Mouse (Mus musculus) CH12.LX (cell line): ENCODE measurements around the gene Pdcl2.

Experiments
- CHD2 ChIP-seq: IDR thresholded peaks from 2 replicates; pipeline ENCODE4 v1.6.1; 2011; ENCODE audit warnings: low read length, improper control_type of control experiment
- CTCF ChIP-seq, 2 experiments: IDR thresholded peaks in 1 of 2; conservative IDR thresholded peaks in 1 of 2; 2 replicates each; pipeline ENCODE4 v1.5.1; 2011 to 2012; ENCODE audit warnings: low read depth in 2 of 2, low read length in 2 of 2, improper control_type of control experiment in 1 of 2, inconsistent platforms in 1 of 2, mild to moderate bottlenecking in 1 of 2, moderate library complexity in 1 of 2
- EP300 ChIP-seq: IDR thresholded peaks from 2 replicates; pipeline ENCODE4 v1.6.1; 2011; ENCODE audit warnings: low read length, improper control_type of control experiment
- JUND ChIP-seq: conservative IDR thresholded peaks from 2 replicates; pipeline ENCODE4 v1.6.1; 2011; ENCODE audit warnings: low read depth, low read length, improper control_type of control experiment
- MAFK ChIP-seq: IDR thresholded peaks from 2 replicates; pipeline ENCODE4 v1.6.1; 2011; ENCODE audit warnings: low read length, improper control_type of control experiment; ENCODE audit not compliant: insufficient replicate concordance
- MAX ChIP-seq: IDR thresholded peaks from 2 replicates; pipeline ENCODE4 v1.6.1; 2011; ENCODE audit warnings: low read length, improper control_type of control experiment
- MEF2A ChIP-seq: IDR thresholded peaks from 2 replicates; pipeline ENCODE4 v1.6.1; 2014; ENCODE audit warnings: low read depth, mild to moderate bottlenecking, inconsistent platforms, low read length, improper control_type of control experiment, borderline replicate concordance
- MYC ChIP-seq: IDR thresholded peaks from 2 replicates; pipeline ENCODE4 v1.6.1; 2011; ENCODE audit warnings: low read depth, mild to moderate bottlenecking, improper control_type of control experiment, low read length
- POLR2A ChIP-seq: IDR thresholded peaks from 2 replicates; pipeline ENCODE4 v1.6.1; 2011; ENCODE audit warnings: low read depth, mild to moderate bottlenecking, improper control_type of control experiment, low read length
- TBP ChIP-seq: conservative IDR thresholded peaks from 2 replicates; pipeline ENCODE4 v1.6.1; 2011; ENCODE audit warnings: low read depth, low read length, improper control_type of control experiment
- TCF12 ChIP-seq: IDR thresholded peaks from 2 replicates; pipeline ENCODE4 v1.6.1; 2014; ENCODE audit warnings: low read depth, mild to moderate bottlenecking, inconsistent platforms, low read length, improper control_type of control experiment

- TF ChIP-seq CTCF (conservative IDR thresholded peaks at IDR 0.05 in 1 of 2, IDR thresholded peaks at IDR 0.05 in 1 of 2; ENCODE audit: low read depth in 2 of 2, low read length in 2 of 2), result no peak
- no peak for TF ChIP-seq EP300
- no peak for TF ChIP-seq TCF12
- TF ChIP-seq TBP, result no peak
- no peak for TF ChIP-seq MAFK
- no peak for TF ChIP-seq MAX
- no peak for TF ChIP-seq CHD2
- no peak for TF ChIP-seq POLR2A
- no peak for TF ChIP-seq JUND
- TF ChIP-seq MEF2A, result no peak
- TF ChIP-seq MYC, result no peak
Measured at GRCm38 (mm10) chr5:76363453-76364104, 32.6 kb upstream of the Pdcl2 start, which contains the start of gene Nmu.
